Mouse (Mus musculus): Measurements from ENCODE around the gene Olfr502. TPM values are rescaled to one million over a fixed set of nuclear protein-coding genes. Genes with fewer than 3 reads are reported as not detected.

Olfr502 gene
- total and polyA plus RNA-seq, 3 experiments: not detected

Other genes starting within 250 kb of the Olfr502 start
- not detected in 2 replicates for gene Olfr490, start 236.1 kb downstream of the Olfr502 start, total RNA-seq (2012; rRNA removed)
- gene Olfr490, start 236.1 kb downstream of the Olfr502 start, polyA plus RNA-seq (2012; ENCODE audit: insufficient read depth in 1 of 2, insufficient read length in 2 of 2, low read depth in 1 of 2, low replicate concordance in 2 of 2, missing spikeins in 1 of 2): not detected
- gene Olfr491, start 211.6 kb downstream of the Olfr502 start, total RNA-seq (2012; rRNA removed): not detected in 2 replicates
- gene Olfr491, start 211.6 kb downstream of the Olfr502 start, polyA plus RNA-seq (2012; ENCODE audit: insufficient read depth in 1 of 2, insufficient read length in 2 of 2, low read depth in 1 of 2, low replicate concordance in 2 of 2, missing spikeins in 1 of 2): not detected
- not detected in 2 replicates for gene Olfr492, start 201.4 kb downstream of the Olfr502 start, total RNA-seq (2012; rRNA removed)
- gene Olfr492, start 201.4 kb downstream of the Olfr502 start, polyA plus RNA-seq (2012; ENCODE audit: insufficient read depth in 1 of 2, insufficient read length in 2 of 2, low read depth in 1 of 2, low replicate concordance in 2 of 2, missing spikeins in 1 of 2): not detected
- gene Olfr493, start 178.1 kb downstream of the Olfr502 start, total RNA-seq (2012; rRNA removed): not detected in 2 replicates
- gene Olfr493, start 178.1 kb downstream of the Olfr502 start, polyA plus RNA-seq (2012; ENCODE audit: insufficient read depth in 1 of 2, insufficient read length in 2 of 2, low read depth in 1 of 2, low replicate concordance in 2 of 2, missing spikeins in 1 of 2): not detected
- not detected in 2 replicates for gene Olfr494, start 159.7 kb downstream of the Olfr502 start, total RNA-seq (2012; rRNA removed)
- gene Olfr494, start 159.7 kb downstream of the Olfr502 start, polyA plus RNA-seq (2012; ENCODE audit: insufficient read depth in 1 of 2, insufficient read length in 2 of 2, low read depth in 1 of 2, low replicate concordance in 2 of 2, missing spikeins in 1 of 2): not detected
- gene Olfr495, start 131.9 kb downstream of the Olfr502 start, total RNA-seq (2012; rRNA removed): not detected in 2 replicates
- not detected for gene Olfr495, start 131.9 kb downstream of the Olfr502 start, polyA plus RNA-seq (2012; ENCODE audit: insufficient read depth in 1 of 2, insufficient read length in 2 of 2, low read depth in 1 of 2, low replicate concordance in 2 of 2, missing spikeins in 1 of 2)
- not detected in 2 replicates for gene Olfr497, start 104.6 kb downstream of the Olfr502 start, total RNA-seq (2012; rRNA removed)
- gene Olfr497, start 104.6 kb downstream of the Olfr502 start, polyA plus RNA-seq (2012; ENCODE audit: insufficient read depth in 1 of 2, insufficient read length in 2 of 2, low read depth in 1 of 2, low replicate concordance in 2 of 2, missing spikeins in 1 of 2): not detected
- gene Olfr498, start 59.7 kb downstream of the Olfr502 start, total RNA-seq (2012; rRNA removed): not detected in 2 replicates
- gene Olfr498, start 59.7 kb downstream of the Olfr502 start, polyA plus RNA-seq (2012; ENCODE audit: insufficient read depth in 1 of 2, insufficient read length in 2 of 2, low read depth in 1 of 2, low replicate concordance in 2 of 2, missing spikeins in 1 of 2): not detected
- not detected in 2 replicates for gene Olfr503, start 19.5 kb upstream of the Olfr502 start, total RNA-seq (2012; rRNA removed)
- gene Olfr503, start 19.5 kb upstream of the Olfr502 start, polyA plus RNA-seq (2012; ENCODE audit: insufficient read depth in 1 of 2, insufficient read length in 2 of 2, low read depth in 1 of 2, low replicate concordance in 2 of 2, missing spikeins in 1 of 2): not detected
- gene Olfr504, start 40.7 kb upstream of the Olfr502 start, total RNA-seq (2012; rRNA removed): not detected in 2 replicates
- gene Olfr504, start 40.7 kb upstream of the Olfr502 start, polyA plus RNA-seq (2012; ENCODE audit: insufficient read depth in 1 of 2, insufficient read length in 2 of 2, low read depth in 1 of 2, low replicate concordance in 2 of 2, missing spikeins in 1 of 2): not detected
- not detected in 2 replicates for gene Olfr506, start 85.7 kb upstream of the Olfr502 start, total RNA-seq (2012; rRNA removed)
- under 1 TPM in 1 of 2 experiments, not detected in 1; 0.04 TPM for gene Olfr506, start 85.7 kb upstream of the Olfr502 start, polyA plus RNA-seq (2012; ENCODE audit: insufficient read depth in 1 of 2, insufficient read length in 2 of 2, low read depth in 1 of 2, low replicate concordance in 2 of 2, missing spikeins in 1 of 2)
- not detected in 2 replicates for gene Olfr507, start 96.7 kb upstream of the Olfr502 start, total RNA-seq (2012; rRNA removed)
- gene Olfr507, start 96.7 kb upstream of the Olfr502 start, polyA plus RNA-seq (2012; ENCODE audit: insufficient read depth in 1 of 2, insufficient read length in 2 of 2, low read depth in 1 of 2, low replicate concordance in 2 of 2, missing spikeins in 1 of 2): not detected
- not detected in 2 replicates for gene Olfr508, start 104.9 kb upstream of the Olfr502 start, total RNA-seq (2012; rRNA removed)
- not detected for gene Olfr508, start 104.9 kb upstream of the Olfr502 start, polyA plus RNA-seq (2012; ENCODE audit: insufficient read depth in 1 of 2, insufficient read length in 2 of 2, low read depth in 1 of 2, low replicate concordance in 2 of 2, missing spikeins in 1 of 2)
- not detected in 2 replicates for gene Olfr509, start 126.8 kb upstream of the Olfr502 start, total RNA-seq (2012; rRNA removed)
- not detected for gene Olfr509, start 126.8 kb upstream of the Olfr502 start, polyA plus RNA-seq (2012; ENCODE audit: insufficient read depth in 1 of 2, insufficient read length in 2 of 2, low read depth in 1 of 2, low replicate concordance in 2 of 2, missing spikeins in 1 of 2)
- not detected in 2 replicates for gene Olfr510, start 141.4 kb upstream of the Olfr502 start, total RNA-seq (2012; rRNA removed)
- gene Olfr510, start 141.4 kb upstream of the Olfr502 start, polyA plus RNA-seq (2012; ENCODE audit: insufficient read depth in 1 of 2, insufficient read length in 2 of 2, low read depth in 1 of 2, low replicate concordance in 2 of 2, missing spikeins in 1 of 2): not detected
- not detected in 2 replicates for gene Olfr512, start 188.3 kb upstream of the Olfr502 start, total RNA-seq (2012; rRNA removed)
- gene Olfr512, start 188.3 kb upstream of the Olfr502 start, polyA plus RNA-seq (2012; ENCODE audit: insufficient read depth in 1 of 2, insufficient read length in 2 of 2, low read depth in 1 of 2, low replicate concordance in 2 of 2, missing spikeins in 1 of 2): not detected
- gene Olfr513, start 225.9 kb upstream of the Olfr502 start, total RNA-seq (2012; rRNA removed): not detected in 2 replicates
- not detected for gene Olfr513, start 225.9 kb upstream of the Olfr502 start, polyA plus RNA-seq (2012; ENCODE audit: insufficient read depth in 1 of 2, insufficient read length in 2 of 2, low read depth in 1 of 2, low replicate concordance in 2 of 2, missing spikeins in 1 of 2)